Mouse (Mus musculus): ENCODE results near the gene Uck1. TPM values are rescaled to one million over a fixed set of nuclear protein-coding genes. Genes with fewer than 3 reads are reported as not detected.
A peak's percentile ranks its signal among the peaks of the same experiment; 100 is the strongest.

Gene Uck1
- polyA plus RNA-seq, 1 experiment = 29.8 TPM

- peaks cover 100% of the 10 kb centered on the region for H3K36me3 ChIP-seq (replicated peaks; ENCODE audit: low read length)
- no peak overlapping the region for H3K4me3 ChIP-seq (replicated peaks)
- H3K9me3 ChIP-seq = no peaks in the 10 kb centered on the region
- TF ChIP-seq FLI1 (IDR thresholded peaks at IDR 0.05; ENCODE audit: low read length) (no peak), GATA1 (IDR thresholded peaks at IDR 0.05; ENCODE audit: borderline replicate concordance, low read length) (no peak)
- no peaks in the 10 kb centered on the region for H3K27me3 ChIP-seq (replicated peaks)
- H3K4me1 ChIP-seq = no peaks in the 10 kb centered on the region; the same call in 1 of the 2 replicates
Observed at GRCm38 (mm10) chr2:32220969-32221368, 39.0 kb downstream of the Uck1 start.

GRCm38 (mm10) chr2:32220021-32220420, 39.9 kb downstream of the Uck1 start:
- H3K9me3 ChIP-seq = no peaks in the 10 kb centered on the region
- H3K4me3 ChIP-seq (replicated peaks) = no peak overlapping the region
- H3K36me3 ChIP-seq (replicated peaks; ENCODE audit: low read length) = peaks cover 100% of the 10 kb centered on the region
- TF ChIP-seq FLI1 (IDR thresholded peaks at IDR 0.05; ENCODE audit: low read length) = no peak
- TF ChIP-seq GATA1 (IDR thresholded peaks at IDR 0.05; ENCODE audit: borderline replicate concordance, low read length) = no peak
- H3K4me1 ChIP-seq = no peaks in the 10 kb centered on the region; the same call in 1 of the 2 replicates
- no peaks in the 10 kb centered on the region for H3K27me3 ChIP-seq (replicated peaks)

- no peaks in the 10 kb centered on the region; the same call in 1 of the 2 replicates for H3K4me1 ChIP-seq
Observed at GRCm38 (mm10) chr2:32219501-32219900, 40.5 kb downstream of the Uck1 start.

GRCm38 (mm10) chr2:32218541-32219334, 41.2 kb downstream of the Uck1 start:
- Histone ChIP-seq H3K4me3 (replicated peaks) (peak overlapping the region; percentile 18), H3K9me3 (no peaks in the 10 kb centered on the region), H3K27me3 (replicated peaks) (no peaks in the 10 kb centered on the region), H3K4me1 (no peaks in the 10 kb centered on the region; the same call in 1 of the 2 replicates), H3K36me3 (replicated peaks; ENCODE audit: low read length) (peaks cover 100% of the 10 kb centered on the region)
- no peak for TF ChIP-seq GATA1 (IDR thresholded peaks at IDR 0.05; ENCODE audit: borderline replicate concordance, low read length)
- TF ChIP-seq FLI1 (IDR thresholded peaks at IDR 0.05; ENCODE audit: low read length) = no peak

More at GRCm38 (mm10) chr2:32219501-32219900, 40.5 kb downstream of the Uck1 start:
- no peak overlapping the region for H3K4me3 ChIP-seq (replicated peaks)
- no peaks in the 10 kb centered on the region for H3K9me3 ChIP-seq
- no peaks in the 10 kb centered on the region for H3K27me3 ChIP-seq (replicated peaks)
- TF ChIP-seq GATA1 (IDR thresholded peaks at IDR 0.05; ENCODE audit: borderline replicate concordance, low read length) = no peak
- TF ChIP-seq FLI1 (IDR thresholded peaks at IDR 0.05; ENCODE audit: low read length) = no peak
- peaks cover 100% of the 10 kb centered on the region for H3K36me3 ChIP-seq (replicated peaks; ENCODE audit: low read length)

GRCm38 (mm10) chr2:32218113-32218512, 41.8 kb downstream of the Uck1 start:
- Histone ChIP-seq H3K9me3 (no peaks in the 10 kb centered on the region), H3K4me1 (no peaks in the 10 kb centered on the region; the same call in 1 of the 2 replicates), H3K4me3 (replicated peaks) (no peak overlapping the region), H3K36me3 (replicated peaks; ENCODE audit: low read length) (peaks cover 100% of the 10 kb centered on the region), H3K27me3 (replicated peaks) (no peaks in the 10 kb centered on the region)
- TF ChIP-seq FLI1 (IDR thresholded peaks at IDR 0.05; ENCODE audit: low read length) (no peak), GATA1 (IDR thresholded peaks at IDR 0.05; ENCODE audit: borderline replicate concordance, low read length) (no peak)

- Histone ChIP-seq H3K27me3 (replicated peaks) (no peaks in the 10 kb centered on the region), H3K36me3 (replicated peaks; ENCODE audit: low read length) (peaks cover 100% of the 10 kb centered on the region), H3K4me1 (no peaks in the 10 kb centered on the region), H3K9me3 (no peaks in the 10 kb centered on the region), H3K4me3 (replicated peaks) (no peak overlapping the region)
- TF ChIP-seq FLI1 (IDR thresholded peaks at IDR 0.05; ENCODE audit: low read length) (no peak), GATA1 (IDR thresholded peaks at IDR 0.05; ENCODE audit: borderline replicate concordance, low read length) (no peak)
Observed at GRCm38 (mm10) chr2:32217656-32218055, 42.3 kb downstream of the Uck1 start.

- TF ChIP-seq FLI1 (IDR thresholded peaks at IDR 0.05; ENCODE audit: low read length) (no peak), GATA1 (IDR thresholded peaks at IDR 0.05; ENCODE audit: borderline replicate concordance, low read length) (no peak)
- Histone ChIP-seq H3K9me3 (no peaks in the 10 kb centered on the region), H3K27me3 (replicated peaks) (no peaks in the 10 kb centered on the region), H3K36me3 (replicated peaks; ENCODE audit: low read length) (peaks cover 100% of the 10 kb centered on the region), H3K4me3 (replicated peaks) (no peak overlapping the region), H3K4me1 (no peaks in the 10 kb centered on the region)
Observed at GRCm38 (mm10) chr2:32216506-32216905, 43.5 kb downstream of the Uck1 start.

- Histone ChIP-seq H3K4me1 (no peaks in the 10 kb centered on the region), H3K9me3 (no peaks in the 10 kb centered on the region), H3K4me3 (replicated peaks) (no peak overlapping the region), H3K27me3 (replicated peaks) (no peaks in the 10 kb centered on the region), H3K36me3 (replicated peaks; ENCODE audit: low read length) (peaks cover 100% of the 10 kb centered on the region)
- no peak for TF ChIP-seq FLI1 (IDR thresholded peaks at IDR 0.05; ENCODE audit: low read length)
- no peak for TF ChIP-seq GATA1 (IDR thresholded peaks at IDR 0.05; ENCODE audit: borderline replicate concordance, low read length)
Observed at GRCm38 (mm10) chr2:32215576-32215975, 44.4 kb downstream of the Uck1 start.

GRCm38 (mm10) chr2:32213000-32213399, 47.0 kb downstream of the Uck1 start:
- H3K9me3 ChIP-seq = no peaks in the 10 kb centered on the region
- no peak overlapping the region for H3K4me3 ChIP-seq (replicated peaks)
- TF ChIP-seq FLI1 (IDR thresholded peaks at IDR 0.05; ENCODE audit: low read length) = no peak
- no peak for TF ChIP-seq GATA1 (IDR thresholded peaks at IDR 0.05; ENCODE audit: borderline replicate concordance, low read length)
- H3K27me3 ChIP-seq (replicated peaks) = no peaks in the 10 kb centered on the region
- peaks cover 100% of the 10 kb centered on the region for H3K36me3 ChIP-seq (replicated peaks; ENCODE audit: low read length)
- H3K4me1 ChIP-seq = no peaks in the 10 kb centered on the region

- H3K9me3 ChIP-seq = no peaks in the 10 kb centered on the region
- no peaks in the 10 kb centered on the region for H3K27me3 ChIP-seq (replicated peaks)
- H3K36me3 ChIP-seq (replicated peaks; ENCODE audit: low read length) = peaks cover 100% of the 10 kb centered on the region
- no peaks in the 10 kb centered on the region for H3K4me1 ChIP-seq
- H3K4me3 ChIP-seq (replicated peaks) = no peak overlapping the region
- TF ChIP-seq GATA1 (IDR thresholded peaks at IDR 0.05; ENCODE audit: borderline replicate concordance, low read length) = no peak
- TF ChIP-seq FLI1 (IDR thresholded peaks at IDR 0.05; ENCODE audit: low read length) = no peak
Observed at GRCm38 (mm10) chr2:32211689-32212088, 48.3 kb downstream of the Uck1 start.

Measured in megakaryocyte, embryonic 14.5 days (primary cell).